Mouse (Mus musculus): ENCODE data around the gene Fbxl15. TPM values are rescaled to one million over a fixed set of nuclear protein-coding genes. Genes with fewer than 3 reads are reported as not detected.

Gene Fbxl15
- polyA plus RNA-seq, 1 experiment from 2014 or later, result 16.4 TPM

GRCm38 (mm10) chr19:46375891-46376290 is 47.9 kb downstream of the Fbxl15 start:
- no peak overlapping the region for H3K9ac ChIP-seq
- H3K4me1 ChIP-seq, result peaks cover 8% of the 10 kb centered on the region; the same call in 1 of the 2 replicates
- 58% methylated on average over 4 of the region's 4 CpGs for WGBS
- H3K36me3 ChIP-seq, result peaks cover 42% of the 10 kb centered on the region
- no peaks in the 10 kb centered on the region for H3K27me3 ChIP-seq
- no peaks in the 10 kb centered on the region for H3K9me3 ChIP-seq (replicated peaks)
- H3K27ac ChIP-seq (replicated peaks), result no peak overlapping the region
- no peak overlapping the region for H3K4me2 ChIP-seq (replicated peaks)
- no peak for ATAC-seq (ENCODE audit: insufficient number of reproducible peaks, low FRiP score, low TSS enrichment, low read depth)
- H3K4me3 ChIP-seq (replicated peaks), result no peak overlapping the region

MicroRNAs within 50 kb of the gene (microRNA counts, 519-probe panel; counts per million panel counts)
- microRNA mmu-miR-146b, result 2,042 counts per million, percentile 41 among the panel's probes with 10 or more counts

Small RNA genes lying within 50 kb of the gene (microRNA-seq; reads per million reads assigned to microRNA genes)
- 1.2 reads per million for gene Mir146b (ENCODE audit: borderline number of aligned reads)

Other genes with a start within 250 kb of the Fbxl15 start
- gene Elovl3, start 196.3 kb upstream of the Fbxl15 start, polyA plus RNA-seq (2015; fragmentation: Nextera tagmentation; extraction: Ambion mirVana), result 1.6 and 3.7 TPM in 2 replicates
- 10.4 and 12.4 TPM in 2 replicates for gene Pitx3, start 179.9 kb upstream of the Fbxl15 start, polyA plus RNA-seq (2015; fragmentation: Nextera tagmentation; extraction: Ambion mirVana)
- gene Gbf1, start 175.7 kb upstream of the Fbxl15 start, polyA plus RNA-seq (2015; fragmentation: Nextera tagmentation; extraction: Ambion mirVana), result 61.2 and 67.1 TPM in 2 replicates
- 15.3 and 16.1 TPM in 2 replicates for gene Nfkb2, start 23.9 kb upstream of the Fbxl15 start, polyA plus RNA-seq (2015; fragmentation: Nextera tagmentation; extraction: Ambion mirVana)
- gene Psd, start 1.0 kb upstream of the Fbxl15 start, polyA plus RNA-seq (2015; fragmentation: Nextera tagmentation; extraction: Ambion mirVana), result 9.8 and 11.0 TPM in 2 replicates
- gene Cuedc2, start 10.5 kb downstream of the Fbxl15 start, polyA plus RNA-seq (2015; fragmentation: Nextera tagmentation; extraction: Ambion mirVana), result 167 and 168 TPM in 2 replicates
- 4.3 and 4.4 TPM in 2 replicates for gene Mfsd13a, start 12.9 kb downstream of the Fbxl15 start, polyA plus RNA-seq (2015; fragmentation: Nextera tagmentation; extraction: Ambion mirVana)
- 3.5 and 5.3 TPM in 2 replicates for gene 2310034G01Rik, start 22.1 kb downstream of the Fbxl15 start, polyA plus RNA-seq (2015; fragmentation: Nextera tagmentation; extraction: Ambion mirVana)
- 149 and 153 TPM in 2 replicates for gene Actr1a, start 67.6 kb downstream of the Fbxl15 start, polyA plus RNA-seq (2015; fragmentation: Nextera tagmentation; extraction: Ambion mirVana)
- gene Sufu, start 68.7 kb downstream of the Fbxl15 start, polyA plus RNA-seq (2015; fragmentation: Nextera tagmentation; extraction: Ambion mirVana), result 36.0 and 38.4 TPM in 2 replicates
- 20.7 and 21.7 TPM in 2 replicates for gene Trim8, start 173.5 kb downstream of the Fbxl15 start, polyA plus RNA-seq (2015; fragmentation: Nextera tagmentation; extraction: Ambion mirVana)
- 149 TPM in 2 replicates for gene Arl3, start 245.0 kb downstream of the Fbxl15 start, polyA plus RNA-seq (2015; fragmentation: Nextera tagmentation; extraction: Ambion mirVana)
- gene Sfxn2, start 245.2 kb downstream of the Fbxl15 start, polyA plus RNA-seq (2015; fragmentation: Nextera tagmentation; extraction: Ambion mirVana), result 21.8 and 21.9 TPM in 2 replicates